Mouse (Mus musculus) intestine, postnatal 0 days (tissue): Measurements from ENCODE around the gene Fto. TPM values are rescaled to one million over a fixed set of nuclear protein-coding genes. Genes with fewer than 3 reads are reported as not detected.

Source experiments
- ATAC-seq: fragments of 200-750 bp; cut with Nextera tagmentation; 2 replicates; pipeline ENCODE4 v1.8.0; 2017; ENCODE audit warnings: mild to moderate bottlenecking, moderate TSS enrichment, moderate library complexity
- H3K27ac ChIP-seq: fragments of 300-500 bp; sonication (generic); 2 replicates; pipeline ENCODE4 v1.5.1; 2014; ENCODE audit warnings: mild to moderate bottlenecking, low read depth, low read length, moderate library complexity
- H3K27me3 ChIP-seq: fragments of 300-500 bp; sonication (generic); replicated peaks from 2 replicates; pipeline ENCODE4 v1.6.1; 2014; ENCODE audit warnings: low read length, mixed read lengths; ENCODE audit not compliant: control insufficient read depth, insufficient read depth
- H3K36me3 ChIP-seq: fragments of 300-500 bp; sonication (generic); 2 replicates; pipeline ENCODE4 v1.6.1; 2014; ENCODE audit warnings: mild to moderate bottlenecking, moderate library complexity; ENCODE audit not compliant: control insufficient read depth, insufficient read depth
- H3K4me1 ChIP-seq: fragments of 300-500 bp; sonication (generic); replicated peaks from 2 replicates; pipeline ENCODE4 v1.6.1; 2014; ENCODE audit warnings: antibody characterized with exemption, low read length, mixed read lengths; ENCODE audit not compliant: control insufficient read depth, insufficient read depth
- H3K4me2 ChIP-seq: fragments of 300-500 bp; sonication (generic); replicated peaks from 2 replicates; pipeline ENCODE4 v1.6.1; 2014; ENCODE audit warnings: low read depth, mild to moderate bottlenecking, moderate library complexity
- H3K4me3 ChIP-seq: fragments of 300-500 bp; sonication (generic); 2 replicates; pipeline ENCODE4 v1.5.1; 2014; ENCODE audit warnings: low read depth, low read length
- H3K9ac ChIP-seq: fragments of 300-500 bp; sonication (generic); 2 replicates; pipeline ENCODE4 v1.6.1; 2014; ENCODE audit warnings: mild to moderate bottlenecking, low read depth, low read length
- H3K9me3 ChIP-seq: fragments of 300-500 bp; sonication (generic); 2 replicates; pipeline ENCODE4 v1.6.1; 2016; ENCODE audit warnings: mixed run types; ENCODE audit not compliant: control insufficient read depth
- CTCF ChIP-seq: sonication (generic); IDR thresholded peaks from 2 replicates; pipeline ENCODE4 v1.5.1; 2016; ENCODE audit warnings: low read depth, mild to moderate bottlenecking, control low read depth, antibody characterized with exemption, moderate library complexity
- WGBS: fragments of 180-500 bp; shearing (Covaris S2); extraction: QIAGEN DNeasy Blood & Tissue Kit; methylation state at CpG from one replicate; pipeline ENCODE4 v1.1.7; 2014; 5-methylcytosine and 5-hydroxymethylcytosine counted together
- polyA plus RNA-seq: library from polyadenylated mRNA; unstranded; fragments of >200 nt; fragmentation: Nextera tagmentation; extraction: Ambion mirVana; gene quantifications from 2 replicates; pipeline ENCODE4 v1.2.1, GENCODE M21; 2015

Gene Fto
- polyA plus RNA-seq, 1 experiment from 2014 or later: 21.7 TPM

DNA sequence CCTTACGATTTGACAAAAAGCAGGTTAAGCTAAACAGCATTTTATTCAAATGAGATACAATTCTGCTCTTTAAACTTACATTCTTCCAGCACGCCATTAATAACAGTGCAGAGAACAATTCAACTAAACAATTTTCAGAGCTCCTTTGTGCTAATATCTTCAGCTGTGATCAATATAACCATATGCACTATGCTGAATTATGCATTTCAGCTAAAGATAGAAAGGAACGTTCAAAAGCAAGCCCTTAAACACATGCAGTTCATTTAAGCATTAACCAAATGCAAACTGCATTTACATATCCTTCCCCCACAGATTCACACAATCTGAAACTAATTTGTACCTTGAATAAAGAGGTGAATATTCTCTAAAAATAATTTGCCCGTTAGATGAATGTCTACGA lies 35.3 kb upstream of the Fto start:
- H3K27me3 ChIP-seq: no peaks in the 10 kb centered on the region
- 85% methylated on average over 5 of the region's 5 CpGs for WGBS
- no peak for ATAC-seq
- H3K9me3 ChIP-seq: 0 out of 2 replicates have a peak, but pooled peaks cover 3% of the 10 kb centered on the region
- H3K4me3 ChIP-seq: no peak overlapping the region
- H3K4me2 ChIP-seq: no peak overlapping the region
- H3K9ac ChIP-seq: no peak overlapping the region
- no peak overlapping the region for H3K27ac ChIP-seq
- no peaks in the 10 kb centered on the region for H3K4me1 ChIP-seq
- H3K36me3 ChIP-seq: no peaks in the 10 kb centered on the region; the same call in 1 of the 2 replicates
- no peak for TF ChIP-seq CTCF

DNA sequence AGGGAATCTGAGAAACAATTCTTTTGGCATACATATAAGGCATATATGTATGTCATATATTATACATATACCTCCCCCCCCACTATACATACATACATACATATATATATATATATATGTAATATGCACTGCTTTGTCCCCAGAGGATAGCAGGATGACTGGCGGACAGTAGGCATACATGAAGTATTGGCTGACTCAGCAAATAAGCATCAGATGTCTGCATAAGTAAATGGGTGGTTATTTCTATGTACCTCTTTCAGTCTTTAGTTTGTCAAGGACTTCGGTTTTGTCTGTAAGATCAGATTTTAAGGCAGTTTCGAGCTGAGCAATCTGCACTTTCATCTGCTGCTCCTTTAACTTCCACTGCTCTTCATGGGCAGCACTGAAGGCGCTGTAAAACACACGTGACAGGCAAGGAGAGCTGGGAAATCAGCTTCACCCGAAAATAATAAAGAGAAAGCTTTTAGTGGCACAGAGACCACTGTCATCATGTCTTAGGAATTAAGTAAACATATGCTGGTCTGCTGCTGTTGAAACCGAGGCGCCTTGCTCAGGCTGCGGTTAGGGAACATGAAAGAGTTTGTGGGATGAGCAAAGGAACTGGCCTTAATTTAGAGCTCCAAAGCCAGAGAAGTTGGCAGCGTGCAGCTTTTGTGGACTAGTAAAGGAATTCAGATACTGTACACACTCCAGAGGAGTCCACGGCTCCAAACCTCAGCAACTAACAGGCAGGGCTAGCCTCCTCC lies 32.7 kb upstream of the Fto start:
- Histone ChIP-seq H3K27ac (no peak overlapping the region), H3K9ac (no peak overlapping the region), H3K4me1 (no peaks in the 10 kb centered on the region), H3K4me2 (no peak overlapping the region), H3K27me3 (no peaks in the 10 kb centered on the region), H3K36me3 (no peaks in the 10 kb centered on the region), H3K4me3 (no peak overlapping the region), H3K9me3 (0 out of 2 replicates have a peak, but pooled peaks cover 3% of the 10 kb centered on the region)
- TF ChIP-seq CTCF: no peak
- 66% methylated on average over 11 of the region's 11 CpGs for WGBS
- ATAC-seq: no peak

DNA sequence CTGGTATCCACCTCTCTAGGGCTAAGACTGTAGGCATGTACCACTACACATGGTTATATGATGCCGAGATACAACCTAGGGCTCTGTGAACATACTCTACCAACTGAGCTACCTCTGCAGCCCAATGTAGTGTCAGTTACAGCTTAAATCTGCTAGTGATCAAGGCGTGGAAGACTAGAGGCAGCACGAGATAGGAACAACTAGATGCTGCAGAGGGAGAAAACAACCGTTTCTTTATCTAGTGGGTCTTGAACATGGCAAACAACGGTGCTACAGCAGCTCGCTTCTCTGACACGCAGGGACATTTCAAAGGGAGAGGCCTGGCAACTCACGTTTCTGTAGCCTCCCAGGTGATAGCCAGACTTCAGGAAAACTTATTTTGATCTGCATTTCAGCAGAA lies 31.8 kb upstream of the Fto start:
- Histone ChIP-seq H3K27ac (no peak overlapping the region), H3K27me3 (no peaks in the 10 kb centered on the region), H3K36me3 (no peaks in the 10 kb centered on the region), H3K4me1 (no peaks in the 10 kb centered on the region), H3K9ac (no peak overlapping the region), H3K4me3 (no peak overlapping the region), H3K4me2 (no peak overlapping the region), H3K9me3 (no peaks in the 10 kb centered on the region)
- no peak for ATAC-seq
- 74% methylated on average over 8 of the region's 8 CpGs for WGBS
- no peak for TF ChIP-seq CTCF

DNA sequence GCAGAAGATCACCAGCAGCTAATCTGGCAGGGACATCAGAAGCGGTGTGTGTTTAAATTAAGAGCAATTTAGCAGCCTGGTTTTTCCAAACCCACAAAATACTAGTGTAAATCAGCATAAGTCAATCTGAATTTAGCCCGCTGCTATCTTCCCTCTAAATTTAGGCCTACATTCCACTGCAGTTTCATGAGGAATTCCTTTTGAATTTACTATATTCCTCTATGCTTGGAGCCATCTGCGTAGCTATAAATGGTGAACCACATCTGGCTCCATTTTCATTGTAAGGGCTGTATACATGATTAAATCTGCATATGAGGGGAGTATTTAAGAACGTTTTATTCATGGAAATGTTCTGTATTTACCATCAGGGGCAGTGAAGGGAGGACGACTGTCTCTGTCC lies 30.7 kb upstream of the Fto start:
- Histone ChIP-seq H3K4me3 (no peak overlapping the region), H3K9ac (no peak overlapping the region), H3K9me3 (no peaks in the 10 kb centered on the region), H3K4me1 (no peaks in the 10 kb centered on the region), H3K27ac (no peak overlapping the region), H3K36me3 (no peaks in the 10 kb centered on the region), H3K27me3 (no peaks in the 10 kb centered on the region), H3K4me2 (no peak overlapping the region)
- no peak for TF ChIP-seq CTCF
- WGBS: 71% methylated on average over 5 of the region's 5 CpGs
- ATAC-seq: no peak

DNA sequence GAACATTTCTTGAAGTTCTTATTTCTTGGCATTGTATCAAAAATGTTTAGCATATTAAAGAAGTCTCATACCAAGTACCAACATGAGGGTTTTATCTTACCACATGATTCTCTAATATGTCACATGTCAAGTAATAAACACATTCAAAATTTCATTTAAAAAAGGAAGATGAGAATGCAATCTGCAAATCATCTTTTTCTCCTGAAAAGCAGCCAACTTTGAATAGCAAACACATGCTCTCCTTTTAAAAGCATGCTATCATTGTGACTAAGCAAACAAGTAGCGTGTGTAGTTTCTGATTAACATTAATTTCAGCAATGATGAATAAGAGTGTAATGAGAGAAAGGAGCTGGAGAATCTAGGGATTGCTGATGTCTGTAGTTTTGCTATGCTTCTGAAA lies 29.5 kb upstream of the Fto start:
- Histone ChIP-seq H3K9ac (no peak overlapping the region), H3K27me3 (no peaks in the 10 kb centered on the region), H3K4me1 (no peaks in the 10 kb centered on the region), H3K4me2 (no peak overlapping the region), H3K36me3 (no peaks in the 10 kb centered on the region), H3K27ac (no peak overlapping the region), H3K9me3 (no peaks in the 10 kb centered on the region), H3K4me3 (no peak overlapping the region)
- no peak for ATAC-seq
- WGBS: 70% methylated on average over 1 of the region's 1 CpGs
- TF ChIP-seq CTCF: no peak

DNA sequence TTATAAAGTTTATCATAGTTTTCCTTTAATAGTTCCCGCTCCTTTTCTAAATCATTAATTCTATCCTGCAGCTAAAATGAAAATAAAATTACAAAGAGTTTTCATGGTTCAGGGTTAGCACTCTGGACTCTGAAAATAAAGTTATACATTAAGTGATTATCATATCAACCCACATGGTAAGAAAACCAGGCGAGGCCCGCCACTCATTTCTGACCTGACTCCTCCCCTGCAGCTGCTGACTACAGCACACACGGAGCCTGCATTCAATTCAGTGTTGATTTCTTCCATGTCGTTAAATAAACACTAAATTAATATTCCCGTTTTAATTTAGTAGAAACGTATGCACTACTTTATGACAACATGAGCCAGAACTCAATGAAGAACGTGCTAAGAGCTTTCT lies 27.1 kb upstream of the Fto start:
- no peak for TF ChIP-seq CTCF

More for the DNA sequence above, 27.1 kb upstream of the Fto start:
- no peak overlapping the region for H3K9ac ChIP-seq
- no peak overlapping the region for H3K4me3 ChIP-seq
- no peaks in the 10 kb centered on the region for H3K4me1 ChIP-seq
- H3K4me2 ChIP-seq: no peak overlapping the region
- 63% methylated on average over 8 of the region's 8 CpGs for WGBS
- no peaks in the 10 kb centered on the region for H3K9me3 ChIP-seq
- no peaks in the 10 kb centered on the region for H3K27me3 ChIP-seq
- no peak for ATAC-seq
- H3K27ac ChIP-seq: no peak overlapping the region
- H3K36me3 ChIP-seq: no peaks in the 10 kb centered on the region
